Mouse (Mus musculus) midbrain, postnatal 0 days (tissue): ENCODE measurements around the gene Spop. TPM values are rescaled to one million over a fixed set of nuclear protein-coding genes. Genes with fewer than 3 reads are reported as not detected.
A peak's percentile ranks its signal among the peaks of the same experiment; 100 is the strongest.

ENCODE experiments used
- ATAC-seq: fragments of 200-750 bp; cut with Nextera tagmentation; 2 replicates; pipeline ENCODE4 v1.8.0; 2017; ENCODE audit warnings: moderate number of reproducible peaks, mild to moderate bottlenecking, moderate TSS enrichment, moderate library complexity; ENCODE audit not compliant: low FRiP score
- DNase-seq: peaks from one replicate; pipeline ENCODE4 v3.0.0-alpha.2; 2015; ENCODE audit warnings: low spot score
- H3K27ac ChIP-seq: fragments of 300-500 bp; sonication (generic); 2 replicates; pipeline ENCODE4 v1.5.1; 2014; ENCODE audit warnings: low read depth, mild to moderate bottlenecking, low read length, mixed read lengths
- H3K27me3 ChIP-seq: fragments of 300-500 bp; sonication (generic); 2 replicates; pipeline ENCODE4 v1.6.1; 2014; ENCODE audit warnings: low read length, control low read depth, mixed read lengths; ENCODE audit not compliant: insufficient read depth
- H3K36me3 ChIP-seq: fragments of 300-500 bp; sonication (generic); 2 replicates; pipeline ENCODE4 v1.6.1; 2014; ENCODE audit warnings: low read length, control low read depth, mixed read lengths; ENCODE audit not compliant: insufficient read depth
- H3K4me1 ChIP-seq: fragments of 300-500 bp; sonication (generic); 2 replicates; pipeline ENCODE4 v1.6.1; 2014; ENCODE audit warnings: mild to moderate bottlenecking, control low read depth, antibody characterized with exemption, low read length, mixed read lengths; ENCODE audit not compliant: insufficient read depth
- H3K4me2 ChIP-seq: fragments of 300-500 bp; sonication (generic); 2 replicates; pipeline ENCODE4 v1.6.1; 2014; ENCODE audit warnings: low read depth, mild to moderate bottlenecking, low read length, mixed read lengths; ENCODE audit not compliant: poor library complexity, severe bottlenecking
- H3K4me3 ChIP-seq: fragments of 300-500 bp; sonication (generic); 2 replicates; pipeline ENCODE4 v1.5.1; 2014; ENCODE audit warnings: low read depth, mild to moderate bottlenecking, low read length, moderate library complexity
- H3K9ac ChIP-seq: fragments of 300-500 bp; sonication (generic); replicated peaks from 2 replicates; pipeline ENCODE4 v1.6.1; 2014; ENCODE audit warnings: mild to moderate bottlenecking, low read length, moderate library complexity, mixed read lengths; ENCODE audit not compliant: poor library complexity, severe bottlenecking
- H3K9me3 ChIP-seq: fragments of 300-500 bp; sonication (generic); 2 replicates; pipeline ENCODE4 v1.6.1; 2016; ENCODE audit warnings: low read length, control low read depth
- CTCF ChIP-seq: IDR thresholded peaks from 2 replicates; pipeline ENCODE4 v1.5.1; 2016; ENCODE audit warnings: antibody characterized with exemption, mild to moderate bottlenecking
- WGBS: fragments of 180-500 bp; shearing (Covaris S2); extraction: QIAGEN DNeasy Blood & Tissue Kit; methylation state at CpG from one replicate; pipeline ENCODE4 v1.1.7; 2014; 5-methylcytosine and 5-hydroxymethylcytosine counted together
- polyA plus RNA-seq: library from polyadenylated mRNA; unstranded; fragments of >200 nt; fragmentation: Nextera tagmentation; extraction: Ambion mirVana; gene quantifications from 2 replicates; pipeline ENCODE4 v1.2.1, GENCODE M21; 2015
- total RNA-seq: library from RNA; depleted of rRNA; stranded (reverse); fragments of >200 nt; gene quantifications from 2 replicates; pipeline ENCODE4 v1.2.3, GENCODE M21; 2014; rRNA removed

Spop gene
- total RNA-seq (54.3 and 66.5 TPM in 2 replicates), polyA plus RNA-seq (192 and 231 TPM in 2 replicates)

GRCm38 (mm10) chr11:95413641-95414535 is at the start of gene Spop:
TSS of gene Spop (plus strand) at chr11:95414080.
- Histone ChIP-seq H3K4me3 (peak within 1 kb of the TSS; percentile 53), H3K27me3 (no peaks in the 10 kb centered on the region), H3K9me3 (no peaks in the 10 kb centered on the region), H3K4me2 (peak within 1 kb of the TSS; percentile 72), H3K4me1 (peaks cover 12% of the 10 kb centered on the region), H3K27ac (peak within 1 kb of the TSS; percentile 95), H3K9ac (peak within 1 kb of the TSS; percentile 70), H3K36me3 (no peaks in the 10 kb centered on the region)
- WGBS: 2% methylated on average over 37 of the region's 58 CpGs
- DNase-seq (peak; percentile 92), ATAC-seq (peak; percentile 87)
- peak; percentile 20; the same call in 1 of the 2 replicates for TF ChIP-seq CTCF

- no peak for DNase-seq
- H3K27ac ChIP-seq: no peak overlapping the region
- H3K9me3 ChIP-seq: no peaks in the 10 kb centered on the region
- TF ChIP-seq CTCF: no peak
- no peak overlapping the region for H3K9ac ChIP-seq
- 87% methylated on average over 5 of the region's 5 CpGs for WGBS
- H3K4me1 ChIP-seq: no peaks in the 10 kb centered on the region
- H3K36me3 ChIP-seq: no peaks in the 10 kb centered on the region
- no peak overlapping the region for H3K4me2 ChIP-seq
- no peaks in the 10 kb centered on the region for H3K27me3 ChIP-seq
- H3K4me3 ChIP-seq: no peak overlapping the region
- no peak for ATAC-seq
Measured at GRCm38 (mm10) chr11:95364388-95364787, 49.5 kb upstream of the Spop start.

GRCm38 (mm10) chr11:95365596-95365995 is 48.3 kb upstream of the Spop start:
- 76% methylated on average over 10 of the region's 10 CpGs for WGBS
- ATAC-seq: 0 out of 2 replicates have a peak, but pooled peaks have one; percentile 20
- peak; percentile 75 for DNase-seq
- Histone ChIP-seq H3K36me3 (no peaks in the 10 kb centered on the region), H3K27me3 (no peaks in the 10 kb centered on the region), H3K4me1 (no peaks in the 10 kb centered on the region), H3K9ac (no peak overlapping the region), H3K27ac (0 out of 2 replicates have a peak overlapping the region, but pooled peaks have one; percentile 13), H3K9me3 (no peaks in the 10 kb centered on the region), H3K4me3 (no peak overlapping the region), H3K4me2 (no peak overlapping the region)
- no peak for TF ChIP-seq CTCF

GRCm38 (mm10) chr11:95366280-95366897 is 47.5 kb upstream of the Spop start:
- peak; percentile 54 for DNase-seq
- no peak overlapping the region for H3K27ac ChIP-seq

GRCm38 (mm10) chr11:95367011-95367735 is 46.7 kb upstream of the Spop start:
- no peak for DNase-seq
- no peaks in the 10 kb centered on the region for H3K9me3 ChIP-seq
- WGBS: 82% methylated on average over 8 of the region's 8 CpGs
- H3K27me3 ChIP-seq: no peaks in the 10 kb centered on the region
- H3K4me3 ChIP-seq: no peak overlapping the region
- H3K9ac ChIP-seq: no peak overlapping the region
- no peak for TF ChIP-seq CTCF
- no peak for ATAC-seq
- H3K4me2 ChIP-seq: no peak overlapping the region
- no peaks in the 10 kb centered on the region for H3K36me3 ChIP-seq
- no peaks in the 10 kb centered on the region for H3K4me1 ChIP-seq
- H3K27ac ChIP-seq: no peak overlapping the region

More at GRCm38 (mm10) chr11:95366280-95366897, 47.5 kb upstream of the Spop start:
- ATAC-seq: no peak
- TF ChIP-seq CTCF: no peak
- no peaks in the 10 kb centered on the region for H3K36me3 ChIP-seq
- WGBS: 78% methylated on average over 6 of the region's 6 CpGs
- H3K4me1 ChIP-seq: no peaks in the 10 kb centered on the region
- no peak overlapping the region for H3K4me3 ChIP-seq
- no peak overlapping the region for H3K4me2 ChIP-seq
- no peak overlapping the region for H3K9ac ChIP-seq
- H3K9me3 ChIP-seq: no peaks in the 10 kb centered on the region
- no peaks in the 10 kb centered on the region for H3K27me3 ChIP-seq
